Mouse (Mus musculus) thymus, postnatal 14 days (tissue): Measurements from ENCODE around the gene Tmem119.
A peak's percentile ranks its signal among the peaks of the same experiment; 100 is the strongest.
"Not testable (repeated sequence)": the region's sequence is repeated elsewhere in the genome, so short reads cannot be mapped to it uniquely, and the experiment has no call there.

Experiments
- DNase-seq: peaks from one replicate; pipeline ENCODE4 v3.0.0; 2021

Gene Tmem119

GRCm38 (mm10) chr5:113815638-113816152 is 15.4 kb upstream of the Tmem119 start:
- peak; percentile 84 for DNase-seq

GRCm38 (mm10) chr5:113815041-113815389 is 14.7 kb upstream of the Tmem119 start:
- DNase-seq = no peak

- no peak for DNase-seq
Measured at GRCm38 (mm10) chr5:113814111-113815040, 14.1 kb upstream of the Tmem119 start.

GRCm38 (mm10) chr5:113813608-113814007 is 13.3 kb upstream of the Tmem119 start:
- no peak for DNase-seq

GRCm38 (mm10) chr5:113812638-113813037 is 12.3 kb upstream of the Tmem119 start:
- DNase-seq = no peak

- DNase-seq = not testable (repeated sequence)
Measured at GRCm38 (mm10) chr5:113811824-113812420, 11.6 kb upstream of the Tmem119 start.

- no peak for DNase-seq
Measured at GRCm38 (mm10) chr5:113810111-113810510, 9.8 kb upstream of the Tmem119 start.

- no peak for DNase-seq
Measured at GRCm38 (mm10) chr5:113808177-113808576, 7.9 kb upstream of the Tmem119 start.

GRCm38 (mm10) chr5:113807712-113808111 is 7.4 kb upstream of the Tmem119 start:
- no peak for DNase-seq

GRCm38 (mm10) chr5:113806414-113806813 is 6.1 kb upstream of the Tmem119 start:
- no peak for DNase-seq

GRCm38 (mm10) chr5:113805301-113805700 is 5.0 kb upstream of the Tmem119 start:
- DNase-seq = no peak

- DNase-seq = no peak
Measured at GRCm38 (mm10) chr5:113804395-113804966, 4.2 kb upstream of the Tmem119 start.

GRCm38 (mm10) chr5:113799691-113800090 is 625 bp downstream of the Tmem119 start:
- no peak for DNase-seq

GRCm38 (mm10) chr5:113798525-113798924 is 1.8 kb downstream of the Tmem119 start:
- no peak for DNase-seq

GRCm38 (mm10) chr5:113797149-113797882 is 3.0 kb downstream of the Tmem119 start:
- DNase-seq = no peak

GRCm38 (mm10) chr5:113796401-113797148 is 3.7 kb downstream of the Tmem119 start:
- peak; percentile 39 for DNase-seq

- DNase-seq = no peak
Measured at GRCm38 (mm10) chr5:113791197-113792095, 8.9 kb downstream of the Tmem119 start.

GRCm38 (mm10) chr5:113790453-113791196 is 9.7 kb downstream of the Tmem119 start:
- DNase-seq = no peak

GRCm38 (mm10) chr5:113789075-113789788 is 11.1 kb downstream of the Tmem119 start:
- DNase-seq = no peak

GRCm38 (mm10) chr5:113788645-113789044 is 11.7 kb downstream of the Tmem119 start:
- no peak for DNase-seq
